ENCODE assay signal across 14 mouse cellular contexts in the genomic region with DNA sequence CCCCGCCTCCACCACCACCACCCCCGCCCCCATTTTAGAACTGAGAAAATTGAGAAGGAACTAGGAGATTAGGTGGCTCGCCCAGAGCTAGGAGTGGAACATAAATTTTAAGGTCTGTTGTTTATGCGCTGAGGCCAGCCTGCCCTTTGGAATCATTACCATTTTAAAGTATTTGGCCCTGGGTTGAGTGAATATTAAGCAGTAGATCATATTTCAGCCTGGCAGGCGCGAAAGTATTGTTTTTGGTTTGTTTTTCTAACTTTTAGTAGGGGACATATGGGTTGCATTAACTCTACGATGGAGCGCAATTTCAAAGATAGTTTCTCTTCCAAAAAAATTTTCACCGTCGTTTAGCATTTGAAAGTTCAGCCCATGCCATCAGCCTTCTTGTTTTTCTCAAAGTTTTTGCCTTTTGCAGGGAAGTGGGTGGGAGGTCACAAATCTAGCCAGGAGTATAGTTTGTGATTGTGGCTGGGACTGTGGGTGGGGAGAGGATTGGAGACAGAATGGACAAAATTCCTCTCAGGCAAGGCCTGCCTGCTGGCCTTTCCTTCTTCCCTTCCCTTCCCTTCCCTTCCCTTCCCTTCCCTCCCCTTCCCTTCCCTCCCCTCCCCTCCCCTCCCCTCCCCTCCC. TPM values are rescaled to one million over a fixed set of nuclear protein-coding genes. Genes with fewer than 3 reads are reported as not detected.
DNase-seq lines count a peak whose midpoint lies in the region; ATAC-seq lines count a peak whose summit lies in the region.
"Had no signal": no experiment of that assay in that cellular context is flagged by ENCODE, and none has a peak within 500 bp of the region (broad histone marks: within the 10 kb centered on the region; RNA-seq: fewer than 3 reads in every experiment).

No protein-coding gene starts in this region.

- DNase-seq in gastrocnemius, adult 18-20 months (ENCODE audit: low spot score) = peak; percentile 25
- DNase-seq in gastrocnemius, postnatal 10 days = no peak
- peak; percentile 84 for DNase-seq in kidney, adult 9 months
- no peak for DNase-seq in c-Kit-positive CD71-positive TER-119-positive erythroid progenitor cells, embryonic 14.5 days (ENCODE audit: low spot score)
- DNase-seq: B cell, adult 2 months; right cerebral cortex, adult 18-20 months had no signal

- no peak overlapping the region for H3K4me3 ChIP-seq in embryonic facial prominence, embryonic 12.5 days
- no peak overlapping the region for H3K4me3 ChIP-seq in limb, embryonic 12.5 days (replicated peaks)
- no peak overlapping the region for H3K4me3 ChIP-seq in heart, embryonic 12.5 days
- H3K4me3 ChIP-seq: erythroblast, embryonic 14.5 days had no signal

- WGBS in embryonic facial prominence, embryonic 12.5 days = 10% methylated on average over 10 of the region's 10 CpGs
- 10% methylated on average over 10 of the region's 10 CpGs for WGBS in limb, embryonic 12.5 days
- WGBS in heart, embryonic 12.5 days = 51% methylated on average over 10 of the region's 10 CpGs

- H3K27ac ChIP-seq in embryonic facial prominence, embryonic 12.5 days = peak overlapping the region; percentile 81
- H3K27ac ChIP-seq in limb, embryonic 12.5 days = peak overlapping the region; percentile 89
- H3K27ac ChIP-seq in heart, embryonic 12.5 days (ENCODE audit: poor library complexity, severe bottlenecking) = no peak overlapping the region

- 0 out of 2 replicates have a peak overlapping the region, but pooled peaks have one; percentile 9 for H3K4me2 ChIP-seq in embryonic facial prominence, embryonic 12.5 days (replicated peaks)
- H3K4me2 ChIP-seq in limb, embryonic 12.5 days = peak overlapping the region; percentile 38
- no peak overlapping the region for H3K4me2 ChIP-seq in heart, embryonic 12.5 days

- ATAC-seq in embryonic facial prominence, embryonic 12.5 days (ENCODE audit: insufficient number of reproducible peaks, insufficient read depth, low FRiP score, low TSS enrichment) = no peak
- peak; percentile 66; the same call in 1 of the 2 replicates for ATAC-seq in limb, embryonic 12.5 days (ENCODE audit: insufficient number of reproducible peaks, insufficient read depth, low FRiP score, low TSS enrichment, low read depth)
- no peak for ATAC-seq in inflammation-experienced regulatory T-cells, adult 6 months
- no peak for ATAC-seq in heart, embryonic 12.5 days (ENCODE audit: insufficient number of reproducible peaks, low FRiP score)
- ATAC-seq: hindbrain, embryonic 16.5 days; midbrain, embryonic 16.5 days had no signal

- no peak overlapping the region for H3K9ac ChIP-seq in embryonic facial prominence, embryonic 12.5 days
- H3K9ac ChIP-seq in limb, embryonic 12.5 days (replicated peaks) = no peak overlapping the region
- H3K9ac ChIP-seq in heart, embryonic 12.5 days = no peak overlapping the region

- H3K27me3 ChIP-seq in embryonic facial prominence, embryonic 12.5 days = no peaks in the 10 kb centered on the region
- no peaks in the 10 kb centered on the region for H3K27me3 ChIP-seq in limb, embryonic 12.5 days
- H3K27me3 ChIP-seq in heart, embryonic 12.5 days (replicated peaks) = no peaks in the 10 kb centered on the region

- H3K36me3 ChIP-seq in embryonic facial prominence, embryonic 12.5 days = no peaks in the 10 kb centered on the region
- H3K36me3 ChIP-seq in limb, embryonic 12.5 days = no peaks in the 10 kb centered on the region
- no peaks in the 10 kb centered on the region for H3K36me3 ChIP-seq in heart, embryonic 12.5 days
- H3K36me3 ChIP-seq: G1E had no signal

- no peaks in the 10 kb centered on the region for H3K9me3 ChIP-seq in embryonic facial prominence, embryonic 12.5 days
- H3K9me3 ChIP-seq in limb, embryonic 12.5 days = no peaks in the 10 kb centered on the region
- no peaks in the 10 kb centered on the region for H3K9me3 ChIP-seq in heart, embryonic 12.5 days (replicated peaks)
- H3K9me3 ChIP-seq: G1E had no signal

- peaks cover 14% of the 10 kb centered on the region for H3K4me1 ChIP-seq in embryonic facial prominence, embryonic 12.5 days
- H3K4me1 ChIP-seq in limb, embryonic 12.5 days (replicated peaks) = peaks cover 34% of the 10 kb centered on the region
- H3K4me1 ChIP-seq in heart, embryonic 12.5 days (replicated peaks) = no peaks in the 10 kb centered on the region; the same call in 1 of the 2 replicates

RNA-seq across cellular contexts. Expression of a gene that starts 29.8 kb away (rescaled TPM):
- under 1 TPM; 0.82 to 0.90 TPM for total RNA-seq in gastrocnemius, adult 18-20 months (2021)
- total RNA-seq in gastrocnemius, postnatal 10 days (2021) = 1 to 10 TPM; 3.2 to 4.0 TPM
- 0.75 and 1.2 TPM in 2 replicates for polyA plus RNA-seq in embryonic facial prominence, embryonic 12.5 days (2016; fragmentation: Nextera tagmentation; extraction: Ambion mirVana)
- 0.69 and 1.1 TPM in 2 replicates for polyA plus RNA-seq in limb, embryonic 12.5 days (2016; fragmentation: Nextera tagmentation; extraction: Ambion mirVana)
- polyA plus RNA-seq in inflammation-experienced regulatory T-cells, adult 6 months (2017; shearing (Covaris generic)) = 10 to 100 TPM in 2 of 3 experiments, 1 to 10 TPM in 1; 5.9 to 12.1 (median 10.6) TPM
- 6.9 and 7.1 TPM in 2 replicates for polyA plus RNA-seq in heart, embryonic 12.5 days (2016; fragmentation: Nextera tagmentation; extraction: Ambion mirVana)
- total RNA-seq: G1E had no signal
- polyA plus RNA-seq: erythroblast, embryonic 14.5 days; G1E had no signal

RNA-seq across cellular contexts. Expression of a gene that starts 35.7 kb away (rescaled TPM):
- 10 to 100 TPM; 39.3 to 39.7 TPM for total RNA-seq in gastrocnemius, adult 18-20 months (2021)
- 10 to 100 TPM; 47.9 to 54.3 TPM for total RNA-seq in gastrocnemius, postnatal 10 days (2021)
- polyA plus RNA-seq in embryonic facial prominence, embryonic 12.5 days (2016; fragmentation: Nextera tagmentation; extraction: Ambion mirVana) = 41.6 and 42.8 TPM in 2 replicates
- polyA plus RNA-seq in limb, embryonic 12.5 days (2016; fragmentation: Nextera tagmentation; extraction: Ambion mirVana) = 40.8 and 41.7 TPM in 2 replicates
- 10 to 100 TPM in 2 of 3 experiments, 1 to 10 TPM in 1; 3.5 to 14.2 (median 10.1) TPM for polyA plus RNA-seq in inflammation-experienced regulatory T-cells, adult 6 months (2017; shearing (Covaris generic))
- polyA plus RNA-seq in heart, embryonic 12.5 days (2016; fragmentation: Nextera tagmentation; extraction: Ambion mirVana) = 22.3 and 26.9 TPM in 2 replicates

RNA-seq across cellular contexts. Expression of a gene that starts 36.8 kb away (rescaled TPM):
- 10 to 100 TPM; 17.2 to 17.5 TPM for total RNA-seq in gastrocnemius, adult 18-20 months (2021)
- total RNA-seq in gastrocnemius, postnatal 10 days (2021) = 10 to 100 TPM; 10.3 to 12.1 TPM
- 21.1 and 21.9 TPM in 2 replicates for polyA plus RNA-seq in embryonic facial prominence, embryonic 12.5 days (2016; fragmentation: Nextera tagmentation; extraction: Ambion mirVana)
- polyA plus RNA-seq in limb, embryonic 12.5 days (2016; fragmentation: Nextera tagmentation; extraction: Ambion mirVana) = 19.5 and 22.4 TPM in 2 replicates
- polyA plus RNA-seq in inflammation-experienced regulatory T-cells, adult 6 months (2017; shearing (Covaris generic)) = 10 to 100 TPM; 11.7 to 19.3 (median 12.6) TPM
- polyA plus RNA-seq in heart, embryonic 12.5 days (2016; fragmentation: Nextera tagmentation; extraction: Ambion mirVana) = 14.7 and 14.8 TPM in 2 replicates

Comparison
In these comparisons a context has a peak if more than half of its experiments do, and no peak if none do; other contexts are left out.
1. DNase-seq: peak in gastrocnemius, adult 18-20 months (single experiment) and kidney, adult 9 months (single experiment); none in gastrocnemius, postnatal 10 days (single experiment) and c-Kit-positive CD71-positive TER-119-positive erythroid progenitor cells, embryonic 14.5 days (single experiment).